In the genomic region with DNA sequence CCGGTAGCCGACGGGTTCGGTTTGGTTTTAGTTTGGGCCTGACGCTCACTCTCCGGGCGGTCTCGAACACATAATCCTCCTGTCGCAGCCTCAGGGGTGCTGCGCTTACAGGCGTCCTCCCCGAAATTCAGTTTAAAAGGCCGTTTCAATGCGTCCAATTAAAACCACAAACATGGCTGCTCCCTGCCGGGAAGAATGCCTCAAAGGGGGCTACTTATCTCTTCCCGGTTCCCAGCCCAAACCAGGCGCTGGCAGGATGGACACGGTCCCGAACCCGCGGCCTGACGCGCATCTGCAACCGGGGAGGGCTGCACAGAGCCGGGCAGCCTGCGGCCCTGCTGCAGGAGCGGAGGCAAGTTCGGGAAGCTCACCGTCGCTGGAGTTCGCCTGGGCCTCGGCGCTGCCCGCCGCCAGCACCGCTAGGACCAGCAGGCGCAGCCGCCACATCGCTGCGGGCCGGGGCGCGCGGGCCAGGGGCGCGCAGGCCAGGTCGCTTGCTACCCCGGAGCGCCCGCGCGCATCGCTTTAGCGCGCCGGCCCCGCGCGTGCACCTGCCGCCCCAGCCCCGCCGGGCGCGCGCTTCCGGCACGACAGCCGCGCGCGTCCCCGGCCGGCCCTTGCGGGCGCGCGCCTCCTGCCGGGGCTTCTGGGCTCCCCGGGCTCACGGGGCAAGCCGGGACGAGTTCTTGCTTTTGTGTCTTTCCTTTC, we compare ENCODE assay signal across 8 mouse cellular contexts. TPM values are rescaled to one million over a fixed set of nuclear protein-coding genes. Genes with fewer than 3 reads are reported as not detected.
DNase-seq lines count a peak whose midpoint lies in the region; ATAC-seq lines count a peak whose summit lies in the region.

No protein-coding gene starts in this region.

- peaks cover 11% of the 10 kb centered on the region for H3K4me1 ChIP-seq in hindbrain, embryonic 14.5 days (replicated peaks; ENCODE audit: control insufficient read depth, insufficient read depth, low read length)

- peak; percentile 80 for DNase-seq in R1 (ENCODE audit: low read depth, low spot score)
- DNase-seq in cerebellum, postnatal 36 days, result peak; percentile 73 to 78
- peak; percentile 67 to 72 for DNase-seq in frontal cortex, postnatal 36 days (ENCODE audit: low spot score in 2 of 2)
- DNase-seq in hindbrain, embryonic 14.5 days (ENCODE audit: low spot score), result peak; percentile 89
- DNase-seq in left cerebral cortex, adult 11 months (ENCODE audit: low spot score), result peak; percentile 60
- DNase-seq in lung, postnatal 36 days, result peak; percentile 72
- peak; percentile 90 for DNase-seq in retina, embryonic 14.5 days (ENCODE audit: low spot score)
- peak; percentile 82 for DNase-seq in thymus, postnatal 25 days

- H3K9me3 ChIP-seq in hindbrain, embryonic 14.5 days (ENCODE audit: control insufficient read depth, low read length), result no peaks in the 10 kb centered on the region

- peak; percentile 93 for ATAC-seq in hindbrain, embryonic 14.5 days (ENCODE audit: low FRiP score)

- H3K36me3 ChIP-seq in hindbrain, embryonic 14.5 days (replicated peaks; ENCODE audit: control insufficient read depth, insufficient read depth), result no peaks in the 10 kb centered on the region

- under 1% methylated on average over 69 of the region's 82 CpGs for WGBS in hindbrain, embryonic 14.5 days

- peak overlapping the region; percentile 83 for H3K9ac ChIP-seq in hindbrain, embryonic 14.5 days

- peak overlapping the region; percentile 87 for H3K27ac ChIP-seq in hindbrain, embryonic 14.5 days

- H3K27me3 ChIP-seq in hindbrain, embryonic 14.5 days (ENCODE audit: control insufficient read depth, insufficient read depth, low read length), result no peaks in the 10 kb centered on the region

- peak overlapping the region; percentile 83 for H3K4me3 ChIP-seq in hindbrain, embryonic 14.5 days (replicated peaks; ENCODE audit: low read length)

- H3K4me2 ChIP-seq in hindbrain, embryonic 14.5 days (replicated peaks), result peak overlapping the region; percentile 82

RNA-seq across cellular contexts. Expression of a gene that starts 8.2 kb away (rescaled TPM):
- 108 and 112 TPM in 2 replicates for polyA plus RNA-seq in hindbrain, embryonic 14.5 days (2014; fragmentation: Nextera tagmentation; extraction: Ambion mirVana)

RNA-seq across cellular contexts. Expression of a gene that starts 8.5 kb away (rescaled TPM):
- 32.9 and 33.4 TPM in 2 replicates for polyA plus RNA-seq in hindbrain, embryonic 14.5 days (2014; fragmentation: Nextera tagmentation; extraction: Ambion mirVana)

RNA-seq across cellular contexts. Expression of a gene that starts 56.5 kb away (rescaled TPM):
- polyA plus RNA-seq in hindbrain, embryonic 14.5 days (2014; fragmentation: Nextera tagmentation; extraction: Ambion mirVana), result 43.5 and 44.8 TPM in 2 replicates

RNA-seq across cellular contexts. Expression of a gene that starts 57.2 kb away (rescaled TPM):
- 43.4 and 46.0 TPM in 2 replicates for polyA plus RNA-seq in hindbrain, embryonic 14.5 days (2014; fragmentation: Nextera tagmentation; extraction: Ambion mirVana)

Comparison
In these comparisons a context has a peak if more than half of its experiments do, and no peak if none do; other contexts are left out.
1. Peak in every context shown above with its lines: DNase-seq, ATAC-seq, H3K4me3 ChIP-seq and H3K27ac ChIP-seq.